Mouse (Mus musculus) urinary bladder, postnatal 14 days (tissue): ENCODE results near the gene Pik3r2.

ENCODE experiments used
- DNase-seq: peaks from one replicate; pipeline ENCODE4 v3.0.0; 2021; ENCODE audit warnings: low spot score

Pik3r2 gene

GRCm38 (mm10) chr8:70772890-70773289 is 3.6 kb downstream of the Pik3r2 start:
- DNase-seq = peak; percentile 59

- no peak for DNase-seq
Measured at GRCm38 (mm10) chr8:70772075-70772474, 4.4 kb downstream of the Pik3r2 start.

- no peak for DNase-seq
Measured at GRCm38 (mm10) chr8:70771217-70771616, 5.3 kb downstream of the Pik3r2 start.

GRCm38 (mm10) chr8:70770748-70771147 is 5.8 kb downstream of the Pik3r2 start:
- no peak for DNase-seq

GRCm38 (mm10) chr8:70769858-70770257 is 6.7 kb downstream of the Pik3r2 start:
- no peak for DNase-seq

- DNase-seq = peak; percentile 97
Measured at GRCm38 (mm10) chr8:70769359-70769758, 7.2 kb downstream of the Pik3r2 start.

- DNase-seq = no peak
Measured at GRCm38 (mm10) chr8:70768956-70769355, 7.6 kb downstream of the Pik3r2 start.

GRCm38 (mm10) chr8:70768231-70768776 is 8.2 kb downstream of the Pik3r2 start:
- DNase-seq = no peak

GRCm38 (mm10) chr8:70767503-70767902 is 9.0 kb downstream of the Pik3r2 start:
- no peak for DNase-seq

- peak; percentile 88 for DNase-seq
Measured at GRCm38 (mm10) chr8:70766571-70767440, 9.7 kb downstream of the Pik3r2 start.

- peak; percentile 53 for DNase-seq
Measured at GRCm38 (mm10) chr8:70765838-70766570, 10.5 kb downstream of the Pik3r2 start.

- DNase-seq = no peak
Measured at GRCm38 (mm10) chr8:70765329-70765728, 11.2 kb downstream of the Pik3r2 start.

GRCm38 (mm10) chr8:70764676-70765075 is 11.8 kb downstream of the Pik3r2 start:
- no peak for DNase-seq

- DNase-seq = no peak
Measured at GRCm38 (mm10) chr8:70764026-70764425, 12.5 kb downstream of the Pik3r2 start.

GRCm38 (mm10) chr8:70763354-70763753 is 13.2 kb downstream of the Pik3r2 start:
- peak; percentile 62 for DNase-seq

- DNase-seq = no peak
Measured at GRCm38 (mm10) chr8:70762118-70762517, 14.4 kb downstream of the Pik3r2 start.

GRCm38 (mm10) chr8:70760775-70761406 is 15.6 kb downstream of the Pik3r2 start, which contains the start of gene Mpv17l2:
Gene Mpv17l2 (minus strand): TSS chr8:70760946.
- peak; percentile 96 for DNase-seq

- no peak for DNase-seq
Measured at GRCm38 (mm10) chr8:70760350-70760749, 16.2 kb downstream of the Pik3r2 start.

- DNase-seq = peak; percentile 4
Measured at GRCm38 (mm10) chr8:70758616-70759561, 17.6 kb downstream of the Pik3r2 start.

- no peak for DNase-seq
Measured at GRCm38 (mm10) chr8:70758308-70758615, 18.3 kb downstream of the Pik3r2 start.
